Mouse (Mus musculus): ENCODE data around the gene Tjp1. TPM values are rescaled to one million over a fixed set of nuclear protein-coding genes. Genes with fewer than 3 reads are reported as not detected.
A peak's percentile ranks its signal among the peaks of the same experiment; 100 is the strongest.

Gene Tjp1
- 41.2 and 64.4 TPM in 2 replicates for total RNA-seq (2014; rRNA removed)
- polyA plus RNA-seq (2015; fragmentation: Nextera tagmentation; extraction: Ambion mirVana), result 11.6 and 15.8 TPM in 2 replicates

GRCm38 (mm10) chr7:65527071-65528007, at the start of gene Tjp1:
Gene Tjp1, minus strand, starts transcription at chr7:65527781.
- no peaks in the 10 kb centered on the region for H3K4me1 ChIP-seq (ENCODE audit: insufficient read depth)
- DNase-seq, result peak; percentile 75
- TF ChIP-seq CTCF (IDR thresholded peaks at IDR 0.05; ENCODE audit: low read depth), result peak; percentile 57
- H3K27ac ChIP-seq (ENCODE audit: low read depth, low read length), result peak within 1 kb of the TSS; percentile 79
- peak within 1 kb of the TSS; percentile 72 for H3K4me3 ChIP-seq (ENCODE audit: low read depth, low read length)
- no peaks in the 10 kb centered on the region for H3K36me3 ChIP-seq (ENCODE audit: insufficient read depth)
- ATAC-seq, result peak; percentile 95
- H3K27me3 ChIP-seq (ENCODE audit: insufficient read depth, low read length), result no peaks in the 10 kb centered on the region
- H3K9me3 ChIP-seq (ENCODE audit: low read length), result no peaks in the 10 kb centered on the region
- H3K9ac ChIP-seq, result peak within 1 kb of the TSS; percentile 82
- peak within 1 kb of the TSS; percentile 76 for H3K4me2 ChIP-seq (ENCODE audit: low read depth)
- WGBS, result under 1% methylated on average over 112 of the region's 115 CpGs

GRCm38 (mm10) chr7:65577118-65577517, 49.5 kb upstream of the Tjp1 start:
- no peaks in the 10 kb centered on the region for H3K36me3 ChIP-seq (ENCODE audit: insufficient read depth)
- no peaks in the 10 kb centered on the region for H3K27me3 ChIP-seq (ENCODE audit: insufficient read depth, low read length)
- no peaks in the 10 kb centered on the region for H3K4me1 ChIP-seq (ENCODE audit: insufficient read depth)
- no peak overlapping the region for H3K9ac ChIP-seq
- no peak for TF ChIP-seq CTCF (IDR thresholded peaks at IDR 0.05; ENCODE audit: low read depth)
- H3K9me3 ChIP-seq (ENCODE audit: low read length), result no peaks in the 10 kb centered on the region
- peak; percentile 90 for ATAC-seq
- peak; percentile 45 for DNase-seq
- H3K4me3 ChIP-seq (ENCODE audit: low read depth, low read length), result no peak overlapping the region
- H3K27ac ChIP-seq (ENCODE audit: low read depth, low read length), result no peak overlapping the region
- peak overlapping the region; percentile 31; the same call in 1 of the 2 replicates for H3K4me2 ChIP-seq (ENCODE audit: low read depth)
- WGBS, result 28% methylated on average over 12 of the region's 12 CpGs

GRCm38 (mm10) chr7:65572731-65573130, 45.1 kb upstream of the Tjp1 start:
- Histone ChIP-seq H3K4me3 (ENCODE audit: low read depth, low read length) (no peak overlapping the region), H3K27me3 (ENCODE audit: insufficient read depth, low read length) (no peaks in the 10 kb centered on the region), H3K4me2 (ENCODE audit: low read depth) (no peak overlapping the region), H3K9me3 (ENCODE audit: low read length) (no peaks in the 10 kb centered on the region), H3K27ac (ENCODE audit: low read depth, low read length) (no peak overlapping the region), H3K4me1 (ENCODE audit: insufficient read depth) (no peaks in the 10 kb centered on the region), H3K9ac (no peak overlapping the region), H3K36me3 (ENCODE audit: insufficient read depth) (no peaks in the 10 kb centered on the region)
- ATAC-seq (peak; percentile 53; the same call in 1 of the 2 replicates), DNase-seq (peak; percentile 58)
- no peak for TF ChIP-seq CTCF (IDR thresholded peaks at IDR 0.05; ENCODE audit: low read depth)
- WGBS, result 18% methylated on average over 5 of the region's 5 CpGs

- no peaks in the 10 kb centered on the region for H3K27me3 ChIP-seq (ENCODE audit: insufficient read depth, low read length)
- peak; percentile 13 for DNase-seq
- TF ChIP-seq CTCF (IDR thresholded peaks at IDR 0.05; ENCODE audit: low read depth), result no peak
- H3K9me3 ChIP-seq (ENCODE audit: low read length), result no peaks in the 10 kb centered on the region
- 68% methylated on average over 4 of the region's 4 CpGs for WGBS
- no peak overlapping the region for H3K4me3 ChIP-seq (ENCODE audit: low read depth, low read length)
- H3K4me1 ChIP-seq (ENCODE audit: insufficient read depth), result no peaks in the 10 kb centered on the region
- H3K9ac ChIP-seq, result no peak overlapping the region
- H3K27ac ChIP-seq (ENCODE audit: low read depth, low read length), result no peak overlapping the region
- no peaks in the 10 kb centered on the region for H3K36me3 ChIP-seq (ENCODE audit: insufficient read depth)
- no peak overlapping the region for H3K4me2 ChIP-seq (ENCODE audit: low read depth)
- ATAC-seq, result no peak
Observed at GRCm38 (mm10) chr7:65570691-65571090, 43.1 kb upstream of the Tjp1 start.

- Histone ChIP-seq H3K36me3 (ENCODE audit: insufficient read depth) (no peaks in the 10 kb centered on the region), H3K9me3 (ENCODE audit: low read length) (no peaks in the 10 kb centered on the region), H3K4me2 (ENCODE audit: low read depth) (no peak overlapping the region), H3K9ac (no peak overlapping the region), H3K27ac (ENCODE audit: low read depth, low read length) (no peak overlapping the region), H3K4me1 (ENCODE audit: insufficient read depth) (no peaks in the 10 kb centered on the region), H3K27me3 (ENCODE audit: insufficient read depth, low read length) (no peaks in the 10 kb centered on the region), H3K4me3 (ENCODE audit: low read depth, low read length) (no peak overlapping the region)
- TF ChIP-seq CTCF (IDR thresholded peaks at IDR 0.05; ENCODE audit: low read depth), result no peak
- no peak for DNase-seq
- WGBS, result 13% methylated on average over 1 of the region's 1 CpGs
- ATAC-seq, result no peak
Observed at GRCm38 (mm10) chr7:65555996-65556395, 28.4 kb upstream of the Tjp1 start.

- H3K9ac ChIP-seq, result no peak overlapping the region
- no peaks in the 10 kb centered on the region for H3K4me1 ChIP-seq (ENCODE audit: insufficient read depth)
- 29% methylated on average over 5 of the region's 5 CpGs for WGBS
- TF ChIP-seq CTCF (IDR thresholded peaks at IDR 0.05; ENCODE audit: low read depth), result no peak
- H3K9me3 ChIP-seq (ENCODE audit: low read length), result no peaks in the 10 kb centered on the region
- H3K27me3 ChIP-seq (ENCODE audit: insufficient read depth, low read length), result no peaks in the 10 kb centered on the region
- DNase-seq (no peak), ATAC-seq (no peak)
- no peaks in the 10 kb centered on the region for H3K36me3 ChIP-seq (ENCODE audit: insufficient read depth)
- H3K4me2 ChIP-seq (ENCODE audit: low read depth), result no peak overlapping the region
- no peak overlapping the region for H3K4me3 ChIP-seq (ENCODE audit: low read depth, low read length)
- no peak overlapping the region for H3K27ac ChIP-seq (ENCODE audit: low read depth, low read length)
Observed at GRCm38 (mm10) chr7:65545741-65546140, 18.2 kb upstream of the Tjp1 start.

- Histone ChIP-seq H3K27ac (ENCODE audit: low read depth, low read length) (no peak overlapping the region), H3K4me3 (ENCODE audit: low read depth, low read length) (no peak overlapping the region), H3K4me2 (ENCODE audit: low read depth) (no peak overlapping the region), H3K4me1 (ENCODE audit: insufficient read depth) (no peaks in the 10 kb centered on the region), H3K36me3 (ENCODE audit: insufficient read depth) (no peaks in the 10 kb centered on the region), H3K27me3 (ENCODE audit: insufficient read depth, low read length) (no peaks in the 10 kb centered on the region), H3K9ac (no peak overlapping the region), H3K9me3 (ENCODE audit: low read length) (no peaks in the 10 kb centered on the region)
- 5% methylated on average over 4 of the region's 4 CpGs for WGBS
- no peak for TF ChIP-seq CTCF (IDR thresholded peaks at IDR 0.05; ENCODE audit: low read depth)
- DNase-seq (no peak), ATAC-seq (peak; percentile 47; the same call in 1 of the 2 replicates)
Observed at GRCm38 (mm10) chr7:65532689-65533088, 5.1 kb upstream of the Tjp1 start.

All from forebrain, postnatal 0 days (tissue).